Mouse (Mus musculus): ENCODE measurements at regions not wholly inside any gene's neighbourhood (a gene's known extent, or its start where the extent isn't known, plus 50 kb on each side); places are given as distances from the start of the nearest gene placed in this dataset.

DNA sequence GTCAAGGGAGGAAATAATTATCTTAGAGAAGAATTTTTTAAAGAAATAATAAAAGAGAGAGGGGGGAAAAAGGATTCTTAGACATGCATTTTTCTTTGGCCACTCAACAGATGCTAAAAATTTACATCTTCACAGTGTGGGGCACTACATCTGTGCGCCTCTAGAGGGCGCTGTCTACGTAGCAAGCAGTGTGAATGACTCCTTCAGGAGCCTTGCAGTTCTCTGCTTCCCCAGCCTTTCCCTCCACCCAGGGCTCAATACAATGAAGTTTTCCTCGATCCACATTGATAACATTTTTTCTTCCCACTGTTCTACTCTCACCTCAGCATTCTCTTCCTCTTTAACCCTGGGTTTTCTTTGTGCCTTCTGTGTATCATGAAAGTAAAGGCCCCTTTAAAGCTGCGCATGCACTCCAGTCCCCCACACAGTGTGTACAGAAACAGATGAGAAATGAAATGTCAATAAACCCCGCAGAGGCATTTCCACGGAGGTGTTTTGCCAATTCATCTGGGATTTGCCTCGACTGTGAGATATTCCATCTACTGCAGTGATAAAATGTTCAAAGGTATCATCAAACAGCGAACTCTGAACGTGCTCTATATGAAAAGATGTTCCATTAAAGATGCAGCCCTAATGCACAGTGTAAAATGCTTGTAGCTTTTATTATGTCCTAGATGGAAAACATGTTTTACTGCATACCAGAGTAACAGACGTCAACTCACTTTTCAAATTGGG is 181.2 kb downstream of the Rdh14 start:
- DNase-seq (ENCODE audit: low read depth, low spot score) = no peak

DNA sequence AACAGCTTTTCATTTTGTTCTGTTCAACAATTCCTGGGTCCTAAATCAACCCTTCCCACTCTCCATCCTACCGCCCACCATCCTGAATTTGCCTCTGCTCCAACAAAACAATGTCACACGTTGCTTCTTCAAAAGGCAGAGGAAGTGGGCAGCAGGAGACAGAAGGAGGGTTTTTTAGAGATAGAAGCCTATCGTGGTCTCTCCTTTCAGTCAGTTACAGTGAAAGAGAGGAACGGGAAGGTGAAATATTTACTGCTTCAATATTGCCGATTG is 181.7 kb downstream of the Rdh14 start:
- DNase-seq (ENCODE audit: low read depth, low spot score) = no peak

DNA sequence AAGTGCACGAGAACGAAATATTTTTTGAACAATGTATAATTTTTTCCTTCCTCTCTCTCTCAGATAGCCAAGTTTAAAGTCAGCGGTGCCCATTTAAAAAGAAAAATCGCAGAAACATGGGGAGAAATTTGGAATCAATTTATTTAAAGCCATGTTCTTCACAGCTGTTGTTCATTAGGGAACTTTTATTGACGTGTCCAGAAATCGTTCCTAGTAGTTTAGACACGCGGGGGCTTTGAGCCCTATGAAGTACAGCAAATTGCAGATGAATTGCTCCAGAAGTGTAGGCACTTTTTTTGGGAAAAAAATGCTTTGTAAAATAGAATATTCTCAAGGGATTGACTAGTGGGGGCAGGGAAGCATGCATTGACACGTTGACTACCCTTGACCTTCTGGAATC is 182.8 kb downstream of the Rdh14 start:
- DNase-seq (ENCODE audit: low read depth, low spot score) = no peak

DNA sequence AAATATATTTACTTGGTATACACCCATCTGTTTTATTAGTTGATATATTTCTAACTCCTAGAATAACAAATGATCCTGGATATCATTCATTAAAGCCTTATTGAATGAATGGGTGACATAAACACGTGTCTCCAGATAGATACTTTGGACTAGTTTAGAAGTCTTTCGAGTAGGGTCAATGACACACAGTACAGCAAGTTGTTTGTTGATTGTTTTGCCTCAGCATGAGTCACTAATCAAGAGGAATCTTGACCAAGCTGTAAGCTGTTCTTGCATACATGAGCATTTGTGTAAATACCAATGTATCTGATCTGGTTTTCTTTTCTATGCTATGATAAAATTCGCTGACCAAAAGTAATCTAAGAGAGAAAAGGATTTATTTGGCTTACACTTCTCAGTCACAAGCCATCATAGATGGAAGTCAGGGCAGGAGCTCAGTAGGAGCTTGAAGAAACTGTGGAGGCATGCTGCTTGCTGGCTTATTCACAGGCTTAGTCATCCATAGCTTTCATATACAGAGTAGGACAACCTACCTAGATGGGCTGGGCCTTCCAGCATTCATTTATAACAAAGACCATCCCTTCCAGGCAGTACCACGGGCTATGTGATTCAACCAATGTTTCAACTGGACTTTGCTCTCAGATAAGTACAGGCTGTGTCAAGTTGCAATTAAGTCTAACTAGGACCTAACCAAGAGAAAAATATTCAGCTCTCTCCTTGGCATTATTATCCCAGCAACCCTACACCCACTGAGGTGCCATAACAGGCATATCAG is 192.5 kb downstream of the Rdh14 start:
- no peak for DNase-seq (ENCODE audit: low read depth, low spot score)

DNA sequence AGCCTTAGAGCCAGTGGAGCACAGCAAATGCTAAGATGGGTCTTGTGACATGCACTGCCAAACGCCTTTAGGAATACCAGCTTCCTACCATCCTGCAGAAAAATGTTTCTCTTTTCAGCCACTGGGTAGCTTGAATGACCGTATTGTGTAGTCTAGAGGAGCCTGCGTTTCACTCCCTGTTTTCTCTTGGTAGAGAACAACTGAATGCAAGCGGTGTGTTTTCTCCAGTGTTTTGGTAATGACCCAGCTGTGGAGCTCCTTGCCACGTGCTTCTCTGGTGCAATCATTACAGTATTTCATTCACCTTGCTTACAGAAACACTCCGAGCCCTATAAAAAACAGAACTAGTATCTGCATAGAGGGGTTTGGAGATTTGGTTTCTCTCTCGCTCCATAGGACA is 193.5 kb downstream of the Rdh14 start:
- DNase-seq (ENCODE audit: low read depth, low spot score) = no peak

DNA sequence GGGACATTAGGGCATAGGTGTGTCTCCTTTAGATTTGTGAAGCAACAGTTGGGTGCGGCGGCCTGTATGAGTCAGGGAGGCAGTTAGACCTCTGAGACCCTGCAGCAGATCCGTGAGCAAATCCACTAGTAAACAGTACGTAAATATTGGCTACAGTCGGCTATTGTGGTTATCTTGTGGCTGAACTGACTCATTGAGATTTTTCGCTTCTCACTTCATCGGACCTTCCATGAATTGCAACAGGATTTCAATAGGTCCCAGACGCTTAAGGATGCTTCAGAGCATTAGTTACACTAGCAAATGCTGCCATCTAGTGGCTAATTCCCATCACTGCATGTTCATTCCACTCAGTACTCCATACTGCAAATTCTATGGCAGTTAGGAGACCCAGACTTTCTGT is 199.0 kb downstream of the Rdh14 start:
- peak; percentile 64 for DNase-seq (ENCODE audit: low read depth, low spot score)

DNA sequence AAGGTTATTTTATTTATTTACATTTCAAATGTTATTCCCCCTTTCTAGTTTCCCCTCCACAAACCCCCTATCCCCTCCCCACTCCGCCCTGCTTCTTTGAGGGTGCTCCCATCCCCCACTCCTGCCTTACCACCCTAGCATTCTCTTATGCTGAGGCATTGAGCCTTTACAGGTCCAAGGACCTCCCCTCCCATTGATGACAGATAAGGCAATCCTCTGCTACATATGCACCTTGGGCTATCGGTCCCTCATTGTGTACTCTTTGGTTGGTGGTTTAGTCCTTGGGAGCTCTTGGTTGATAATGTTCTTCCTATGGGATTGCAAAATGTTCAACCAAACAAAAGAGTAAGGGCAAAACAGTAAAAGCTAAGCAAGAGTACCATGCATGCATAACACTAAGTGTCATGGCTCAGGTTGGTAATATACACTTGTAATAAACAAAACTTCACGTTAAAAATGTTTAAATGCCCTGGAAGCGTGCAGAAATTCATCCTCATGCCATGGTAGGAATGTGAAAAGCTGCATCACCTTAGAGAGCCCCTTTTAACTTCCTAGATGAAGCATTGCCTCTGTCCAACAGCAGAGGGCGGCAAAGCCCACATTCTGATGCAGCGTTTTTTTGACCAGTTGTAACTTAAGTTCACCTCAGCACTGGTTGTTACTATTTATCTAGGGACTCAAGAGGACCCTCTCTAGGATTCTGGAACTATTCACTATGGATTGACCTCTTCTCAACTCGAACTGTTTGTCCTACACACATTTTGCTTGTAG is 207.6 kb downstream of the Rdh14 start:
- DNase-seq (ENCODE audit: low read depth, low spot score) = no peak

DNA sequence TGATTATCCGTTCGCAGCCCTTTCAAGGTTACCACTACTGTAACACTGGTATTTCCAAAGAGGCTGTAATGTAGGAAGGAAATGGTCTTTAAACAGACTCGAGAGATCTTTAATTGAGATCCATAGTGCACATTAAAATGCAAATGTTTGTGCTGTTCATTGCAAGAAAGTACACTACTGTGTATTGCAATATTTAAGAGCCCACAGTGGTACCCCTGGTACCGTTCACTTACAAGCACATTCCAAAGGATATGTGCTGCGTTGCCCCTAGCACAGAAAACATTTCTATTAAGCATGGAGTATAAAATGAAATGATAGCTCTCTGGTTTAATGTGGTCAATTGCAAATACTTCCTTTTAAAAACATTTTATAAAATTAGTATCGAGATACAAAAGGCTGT is 209.5 kb downstream of the Rdh14 start:
- DNase-seq (ENCODE audit: low read depth, low spot score) = no peak

DNA sequence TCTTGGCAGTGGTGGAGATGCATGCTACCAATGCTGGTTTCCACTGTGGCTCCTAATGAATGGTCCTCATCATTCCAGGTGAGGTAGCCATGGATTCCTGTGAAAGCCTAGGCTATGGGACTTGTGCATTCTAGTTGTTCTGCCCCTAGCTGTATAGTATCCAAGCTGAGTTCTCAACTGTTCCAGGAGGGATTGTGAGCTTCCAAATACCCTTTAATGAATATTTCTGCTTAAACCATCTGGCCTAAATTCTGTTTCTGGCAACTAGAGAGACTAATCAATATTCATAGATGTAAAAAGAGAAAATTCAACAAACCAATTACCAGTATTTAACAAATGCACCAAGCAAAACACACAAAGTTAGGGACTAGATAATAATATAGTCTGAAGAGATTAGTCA is 227.7 kb downstream of the Rdh14 start:
- no peak for DNase-seq (ENCODE audit: low read depth, low spot score)

DNA sequence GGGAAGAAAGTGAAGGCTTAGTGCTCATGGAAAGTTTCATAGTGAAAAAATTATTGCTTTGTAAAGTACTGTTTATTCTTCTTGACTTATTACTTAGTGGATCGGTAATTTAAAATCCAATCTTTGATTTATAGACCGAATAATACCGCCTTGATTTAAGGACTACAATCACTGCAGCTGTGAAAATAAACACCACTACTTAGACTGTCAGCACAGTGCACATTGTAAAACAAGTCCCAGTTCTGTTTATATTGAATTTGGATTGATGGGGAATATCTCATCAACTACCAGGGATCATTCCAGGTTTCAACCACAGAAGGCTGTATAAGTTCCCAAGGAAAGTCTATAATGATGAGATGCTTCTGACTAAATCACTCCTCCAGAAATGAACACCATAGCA is 230.0 kb downstream of the Rdh14 start:
- no peak for DNase-seq (ENCODE audit: low read depth, low spot score)

DNA sequence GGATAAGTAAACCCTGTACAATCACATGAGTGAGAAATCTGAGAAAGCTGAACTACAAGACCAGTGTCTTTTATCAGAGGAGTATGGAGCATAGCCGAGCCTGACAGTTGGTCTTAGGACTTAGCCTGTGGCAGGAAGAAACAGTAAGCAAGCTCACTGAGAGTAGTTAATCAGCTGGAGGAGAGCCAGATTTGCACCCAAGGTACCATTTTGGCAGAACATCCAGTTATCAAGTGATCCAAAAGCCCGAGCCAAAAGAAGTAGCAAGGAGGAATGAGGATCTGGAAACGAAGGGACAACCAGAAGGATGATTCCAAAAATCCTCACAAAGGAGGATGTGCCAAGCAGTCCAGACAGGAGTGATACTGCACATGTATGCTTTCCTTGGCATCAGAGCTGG is 248.0 kb downstream of the Rdh14 start:
- no peak for DNase-seq (ENCODE audit: low read depth, low spot score)

DNA sequence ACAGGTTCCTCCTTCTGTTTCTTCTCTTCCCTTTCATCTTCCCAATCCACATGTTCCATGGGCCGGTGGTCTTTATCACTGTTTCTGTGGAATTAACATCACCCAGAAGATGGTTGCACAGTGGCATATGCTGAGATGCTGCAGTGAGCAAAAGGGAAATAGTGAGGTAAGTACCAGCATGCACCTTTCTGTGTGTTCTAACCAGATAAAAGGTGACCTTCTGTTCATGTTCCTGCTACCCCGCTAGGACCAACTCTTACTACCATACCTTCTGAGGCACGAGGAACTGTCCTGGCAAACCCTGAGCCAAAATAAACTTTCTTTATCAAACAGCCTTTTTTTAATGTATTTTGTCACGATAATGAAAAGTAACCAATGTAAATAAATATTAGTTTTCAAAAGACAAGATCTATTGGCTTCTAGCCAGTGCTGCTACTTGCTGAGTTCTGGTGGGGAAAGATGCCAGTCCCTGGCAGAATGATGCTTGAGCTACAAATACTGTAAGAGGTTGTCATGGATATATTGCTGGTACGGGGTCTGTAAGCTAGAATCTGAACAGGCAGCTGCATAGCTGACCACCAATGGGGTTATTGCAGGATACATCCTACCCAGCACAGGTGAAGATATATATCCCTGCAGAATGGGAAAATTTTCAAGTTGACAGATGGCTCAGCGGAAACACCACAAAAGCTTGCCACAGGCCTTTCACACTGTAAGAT is 264.1 kb downstream of the Rdh14 start:
- DNase-seq (ENCODE audit: low read depth, low spot score) = no peak

DNA sequence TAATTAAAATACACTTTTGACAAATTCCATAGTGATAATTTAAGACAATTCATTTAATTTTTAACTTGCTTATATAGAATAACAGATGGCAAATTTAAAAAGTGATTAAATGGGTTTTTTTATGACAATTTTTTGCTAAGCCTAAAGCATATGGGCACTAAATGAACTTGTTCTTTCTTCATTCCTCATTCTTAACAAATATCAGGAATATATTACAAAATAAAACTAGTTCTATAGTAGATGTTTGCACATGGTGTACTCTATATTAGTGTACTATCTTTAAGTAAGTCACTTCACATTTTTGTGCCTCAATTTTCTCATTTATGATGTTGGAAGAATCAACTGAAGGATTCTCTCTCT is 264.6 kb downstream of the Rdh14 start:
- DNase-seq (ENCODE audit: low read depth, low spot score) = no peak

DNA sequence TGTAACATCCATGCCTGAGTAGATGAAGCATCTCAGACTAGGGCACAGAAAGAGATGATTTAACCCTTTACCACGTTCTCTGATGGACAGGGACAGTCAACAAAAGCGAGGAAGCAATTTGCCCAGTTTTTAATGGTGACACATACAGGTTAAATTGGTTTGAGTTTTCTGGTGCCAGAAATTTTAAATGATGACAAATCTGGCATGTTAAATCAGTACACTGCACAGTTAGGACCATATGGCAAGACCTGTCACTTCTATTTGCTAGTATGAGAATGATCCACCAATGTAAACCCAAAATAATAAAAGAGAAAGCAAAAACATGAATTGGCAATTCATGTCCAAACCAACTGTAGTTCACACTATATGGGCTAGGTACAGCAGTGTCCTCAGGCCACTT is 268.3 kb downstream of the Rdh14 start:
- no peak for DNase-seq (ENCODE audit: low read depth, low spot score)

DNA sequence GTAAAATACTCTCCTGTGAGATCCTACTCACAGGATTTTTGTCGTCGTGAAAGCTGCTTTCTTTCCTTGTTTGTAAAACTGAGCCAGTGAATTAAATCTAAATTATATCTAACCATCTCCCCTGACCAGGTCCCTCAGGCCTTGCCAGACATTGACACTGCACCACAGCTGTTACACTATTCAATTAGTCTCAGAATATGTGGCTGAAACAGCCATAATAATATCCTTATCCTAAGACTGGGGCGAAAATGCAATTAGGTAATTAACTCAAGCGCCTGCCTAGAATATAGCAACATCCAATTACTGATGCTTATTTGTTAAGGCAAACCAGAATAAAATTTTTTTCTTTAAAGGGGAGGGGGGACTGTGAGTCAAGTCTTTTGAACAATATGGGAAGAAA is 296.2 kb downstream of the Rdh14 start:
- DNase-seq (ENCODE audit: low read depth, low spot score) = no peak

Measured in skeletal muscle tissue, adult 2 months (tissue).